Mouse (Mus musculus): ENCODE measurements around the gene Nrbp1.

DNA sequence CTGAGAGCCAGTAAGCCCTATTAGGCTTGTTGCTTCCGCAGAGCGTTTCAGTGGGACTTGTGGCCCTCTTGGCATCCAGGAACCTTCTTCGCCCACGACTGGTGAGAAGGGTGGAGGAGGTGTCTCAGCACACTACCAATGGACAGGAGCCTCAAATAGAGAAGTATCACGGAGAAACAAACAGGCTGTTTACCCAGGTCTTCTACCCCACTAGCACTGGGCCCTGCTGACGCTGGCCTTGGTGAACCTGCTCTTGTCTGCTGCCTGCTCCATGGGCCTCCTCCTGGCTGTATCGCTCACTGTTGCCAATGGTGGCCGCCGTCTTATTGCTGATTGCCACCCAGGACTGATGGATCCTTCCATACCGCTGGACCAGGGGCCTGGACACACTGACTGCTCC lies 11.5 kb downstream of the Nrbp1 start:
- no peak for TF ChIP-seq POLR2A (IDR thresholded peaks at IDR 0.05; ENCODE audit: low read depth, low read length)
- TF ChIP-seq CTCF (IDR thresholded peaks at IDR 0.05; ENCODE audit: extremely low read depth, insufficient read depth, insufficient read length, insufficient replicate concordance), result no peak

Measured in spleen, adult 2 months (tissue).